Mouse (Mus musculus) liver, embryonic 15.5 days (tissue): ENCODE results near the gene Odaph. TPM values are rescaled to one million over a fixed set of nuclear protein-coding genes. Genes with fewer than 3 reads are reported as not detected.
A peak's percentile ranks its signal among the peaks of the same experiment; 100 is the strongest.

Experiments used
- ATAC-seq: fragments of 200-750 bp; cut with Nextera tagmentation; 2 replicates; pipeline ENCODE4 v1.8.0; 2017; ENCODE audit warnings: moderate number of reproducible peaks, mild to moderate bottlenecking, moderate library complexity; ENCODE audit not compliant: insufficient read depth
- H3K27ac ChIP-seq: fragments of 300-500 bp; sonication (generic); replicated peaks from 2 replicates; pipeline ENCODE4 v1.5.1; 2015; ENCODE audit warnings: mild to moderate bottlenecking, inconsistent platforms
- H3K27me3 ChIP-seq: fragments of 300-500 bp; sonication (generic); 2 replicates; pipeline ENCODE4 v1.6.1; 2015; ENCODE audit warnings: mild to moderate bottlenecking, inconsistent platforms
- H3K36me3 ChIP-seq: fragments of 300-500 bp; sonication (generic); replicated peaks from 2 replicates; pipeline ENCODE4 v1.6.1; 2015; ENCODE audit warnings: moderate library complexity, mild to moderate bottlenecking, inconsistent platforms
- H3K4me1 ChIP-seq: fragments of 300-500 bp; sonication (generic); replicated peaks from 2 replicates; pipeline ENCODE4 v1.6.1; 2015; ENCODE audit warnings: inconsistent platforms
- H3K4me2 ChIP-seq: fragments of 300-500 bp; sonication (generic); 2 replicates; pipeline ENCODE4 v1.6.1; 2015; ENCODE audit warnings: moderate library complexity, mild to moderate bottlenecking, inconsistent platforms
- H3K4me3 ChIP-seq: fragments of 300-500 bp; sonication (generic); replicated peaks from 2 replicates; pipeline ENCODE4 v1.5.1; 2015; ENCODE audit warnings: mild to moderate bottlenecking, inconsistent platforms
- H3K9ac ChIP-seq: fragments of 300-500 bp; sonication (generic); 2 replicates; pipeline ENCODE4 v1.6.1; 2015; ENCODE audit warnings: moderate library complexity, mild to moderate bottlenecking, inconsistent platforms
- H3K9me3 ChIP-seq: fragments of 300-500 bp; sonication (generic); replicated peaks from 2 replicates; pipeline ENCODE4 v1.6.1; 2016; ENCODE audit warnings: inconsistent platforms
- WGBS: fragments of 180-500 bp; shearing (Covaris S2); methylation state at CpG from one replicate; pipeline ENCODE4 v1.1.7; 2015; ENCODE audit warnings: mixed read lengths; ENCODE audit not compliant: insufficient replicate concordance; 5-methylcytosine and 5-hydroxymethylcytosine counted together
- polyA plus RNA-seq: library from polyadenylated mRNA; unstranded; fragments of >200 nt; fragmentation: Nextera tagmentation; extraction: Ambion mirVana; gene quantifications from 2 replicates; pipeline ENCODE4 v1.2.1, GENCODE M21; 2015

Gene Odaph
- polyA plus RNA-seq, 1 experiment from 2014 or later: not detected

GRCm38 (mm10) chr5:91991191-91991937 is 4.1 kb downstream of the Odaph start:
- Histone ChIP-seq H3K9ac (no peak overlapping the region), H3K9me3 (no peaks in the 10 kb centered on the region), H3K4me2 (no peak overlapping the region), H3K4me3 (no peak overlapping the region), H3K4me1 (no peaks in the 10 kb centered on the region), H3K27ac (no peak overlapping the region), H3K36me3 (no peaks in the 10 kb centered on the region), H3K27me3 (no peaks in the 10 kb centered on the region)
- ATAC-seq: no peak
- WGBS: 47% methylated on average over 6 of the region's 6 CpGs

DNA sequence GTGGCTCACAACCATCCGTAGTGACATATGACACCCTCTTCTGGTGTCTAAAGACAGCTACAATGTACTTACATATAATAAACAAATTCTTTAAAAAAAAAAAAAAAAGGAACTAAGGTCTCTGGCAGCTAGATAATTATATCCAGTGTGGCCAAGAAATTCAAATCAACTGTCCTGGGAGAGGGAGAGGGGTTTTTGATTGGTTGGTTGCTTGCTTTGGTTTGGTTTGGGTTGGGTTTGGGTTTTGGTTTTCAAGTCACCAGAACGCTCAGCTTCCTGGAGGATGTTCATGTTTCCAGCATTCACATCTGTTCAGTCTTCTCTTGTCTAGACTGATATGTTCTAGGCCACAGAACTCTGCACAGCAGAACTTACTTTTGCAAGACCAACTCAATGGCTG is 5.8 kb downstream of the Odaph start:
- ATAC-seq: no peak
- no peak overlapping the region for H3K4me2 ChIP-seq
- H3K36me3 ChIP-seq: no peaks in the 10 kb centered on the region
- H3K9me3 ChIP-seq: no peaks in the 10 kb centered on the region
- no peaks in the 10 kb centered on the region for H3K27me3 ChIP-seq
- no peak overlapping the region for H3K27ac ChIP-seq
- 78% methylated on average over 2 of the region's 2 CpGs for WGBS
- H3K9ac ChIP-seq: no peak overlapping the region
- H3K4me1 ChIP-seq: no peaks in the 10 kb centered on the region
- no peak overlapping the region for H3K4me3 ChIP-seq

- H3K4me2 ChIP-seq: no peak overlapping the region
- H3K4me1 ChIP-seq: no peaks in the 10 kb centered on the region
- no peak overlapping the region for H3K27ac ChIP-seq
- no peaks in the 10 kb centered on the region for H3K27me3 ChIP-seq
- no peak overlapping the region for H3K4me3 ChIP-seq
- no peak for ATAC-seq
- H3K9me3 ChIP-seq: no peaks in the 10 kb centered on the region
- no peaks in the 10 kb centered on the region for H3K36me3 ChIP-seq
- 65% methylated on average over 13 of the region's 13 CpGs for WGBS
- no peak overlapping the region for H3K9ac ChIP-seq
Observed at GRCm38 (mm10) chr5:91994546-91994945, 7.3 kb downstream of the Odaph start.

GRCm38 (mm10) chr5:92000770-92001169 is 13.5 kb downstream of the Odaph start:
- no peak overlapping the region for H3K9ac ChIP-seq
- H3K4me2 ChIP-seq: no peak overlapping the region
- no peaks in the 10 kb centered on the region for H3K36me3 ChIP-seq
- H3K27me3 ChIP-seq: no peaks in the 10 kb centered on the region
- no peaks in the 10 kb centered on the region for H3K4me1 ChIP-seq
- 26% methylated on average over 2 of the region's 2 CpGs for WGBS
- no peaks in the 10 kb centered on the region for H3K9me3 ChIP-seq
- H3K4me3 ChIP-seq: no peak overlapping the region
- H3K27ac ChIP-seq: no peak overlapping the region
- ATAC-seq: peak; percentile 22; the same call in 1 of the 2 replicates

DNA sequence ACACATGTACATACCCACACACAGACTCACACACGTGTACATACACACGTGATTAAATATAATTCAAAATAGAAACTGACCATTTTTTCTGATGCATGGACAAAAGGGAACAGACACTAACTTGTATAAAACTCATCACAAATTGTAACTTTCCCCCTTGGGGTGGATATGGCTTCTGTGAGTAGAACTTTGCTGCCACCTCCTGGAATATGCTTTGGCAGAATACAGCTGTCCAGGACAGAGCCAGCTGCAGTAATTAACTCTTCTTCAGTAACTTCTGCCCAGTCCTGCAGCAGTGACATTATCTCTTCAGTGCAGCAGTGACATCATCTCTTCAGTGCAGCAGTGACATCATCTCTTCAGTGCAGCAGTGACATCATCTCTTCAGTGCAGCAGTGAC is 15.7 kb downstream of the Odaph start:
- H3K9me3 ChIP-seq: no peaks in the 10 kb centered on the region
- 31% methylated on average over 2 of the region's 2 CpGs for WGBS
- H3K36me3 ChIP-seq: no peaks in the 10 kb centered on the region
- H3K9ac ChIP-seq: no peak overlapping the region
- no peak for ATAC-seq
- H3K4me2 ChIP-seq: no peak overlapping the region
- H3K27me3 ChIP-seq: no peaks in the 10 kb centered on the region
- H3K4me3 ChIP-seq: no peak overlapping the region
- no peak overlapping the region for H3K27ac ChIP-seq
- no peaks in the 10 kb centered on the region for H3K4me1 ChIP-seq

DNA sequence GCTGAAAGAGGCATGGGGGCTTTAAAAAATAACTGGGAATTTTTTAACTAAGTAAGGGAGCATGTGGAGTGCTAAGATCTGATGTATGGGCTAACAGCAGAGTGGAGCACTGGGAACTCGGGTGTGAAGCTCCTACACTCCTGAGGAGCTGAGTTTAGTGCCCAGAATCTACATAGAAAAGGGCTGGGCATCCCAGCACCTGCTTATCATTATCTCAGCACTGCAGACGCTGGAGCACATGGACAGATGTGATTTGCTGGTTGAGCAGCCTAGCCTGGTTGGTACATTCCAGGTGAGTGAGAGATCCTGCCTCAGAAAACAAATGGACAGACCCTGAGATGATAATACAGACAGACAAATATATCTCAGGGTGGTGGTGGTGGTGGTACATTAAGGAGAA is 22.6 kb downstream of the Odaph start:
- no peak overlapping the region for H3K9ac ChIP-seq
- H3K27ac ChIP-seq: no peak overlapping the region
- no peak overlapping the region for H3K4me3 ChIP-seq
- no peak for ATAC-seq
- H3K36me3 ChIP-seq: no peaks in the 10 kb centered on the region
- 26% methylated on average over 2 of the region's 2 CpGs for WGBS
- no peaks in the 10 kb centered on the region for H3K9me3 ChIP-seq
- no peak overlapping the region for H3K4me2 ChIP-seq
- 0 out of 2 replicates have a peak, but pooled peaks cover 3% of the 10 kb centered on the region for H3K4me1 ChIP-seq
- H3K27me3 ChIP-seq: no peaks in the 10 kb centered on the region

GRCm38 (mm10) chr5:92011756-92012155 is 24.5 kb downstream of the Odaph start:
- no peaks in the 10 kb centered on the region for H3K9me3 ChIP-seq
- H3K9ac ChIP-seq: no peak overlapping the region
- ATAC-seq: no peak
- no peaks in the 10 kb centered on the region for H3K27me3 ChIP-seq
- WGBS: 51% methylated on average over 7 of the region's 7 CpGs
- 0 out of 2 replicates have a peak, but pooled peaks cover 3% of the 10 kb centered on the region for H3K4me1 ChIP-seq
- no peak overlapping the region for H3K4me2 ChIP-seq
- H3K27ac ChIP-seq: no peak overlapping the region
- H3K4me3 ChIP-seq: no peak overlapping the region
- H3K36me3 ChIP-seq: no peaks in the 10 kb centered on the region

GRCm38 (mm10) chr5:92019960-92020359 is 32.7 kb downstream of the Odaph start:
- H3K36me3 ChIP-seq: no peaks in the 10 kb centered on the region
- no peak overlapping the region for H3K9ac ChIP-seq
- H3K4me3 ChIP-seq: no peak overlapping the region
- no peak overlapping the region for H3K4me2 ChIP-seq
- no peaks in the 10 kb centered on the region for H3K9me3 ChIP-seq
- H3K27ac ChIP-seq: no peak overlapping the region
- ATAC-seq: no peak
- WGBS: 15% methylated on average over 2 of the region's 2 CpGs
- no peaks in the 10 kb centered on the region for H3K4me1 ChIP-seq
- no peaks in the 10 kb centered on the region for H3K27me3 ChIP-seq

DNA sequence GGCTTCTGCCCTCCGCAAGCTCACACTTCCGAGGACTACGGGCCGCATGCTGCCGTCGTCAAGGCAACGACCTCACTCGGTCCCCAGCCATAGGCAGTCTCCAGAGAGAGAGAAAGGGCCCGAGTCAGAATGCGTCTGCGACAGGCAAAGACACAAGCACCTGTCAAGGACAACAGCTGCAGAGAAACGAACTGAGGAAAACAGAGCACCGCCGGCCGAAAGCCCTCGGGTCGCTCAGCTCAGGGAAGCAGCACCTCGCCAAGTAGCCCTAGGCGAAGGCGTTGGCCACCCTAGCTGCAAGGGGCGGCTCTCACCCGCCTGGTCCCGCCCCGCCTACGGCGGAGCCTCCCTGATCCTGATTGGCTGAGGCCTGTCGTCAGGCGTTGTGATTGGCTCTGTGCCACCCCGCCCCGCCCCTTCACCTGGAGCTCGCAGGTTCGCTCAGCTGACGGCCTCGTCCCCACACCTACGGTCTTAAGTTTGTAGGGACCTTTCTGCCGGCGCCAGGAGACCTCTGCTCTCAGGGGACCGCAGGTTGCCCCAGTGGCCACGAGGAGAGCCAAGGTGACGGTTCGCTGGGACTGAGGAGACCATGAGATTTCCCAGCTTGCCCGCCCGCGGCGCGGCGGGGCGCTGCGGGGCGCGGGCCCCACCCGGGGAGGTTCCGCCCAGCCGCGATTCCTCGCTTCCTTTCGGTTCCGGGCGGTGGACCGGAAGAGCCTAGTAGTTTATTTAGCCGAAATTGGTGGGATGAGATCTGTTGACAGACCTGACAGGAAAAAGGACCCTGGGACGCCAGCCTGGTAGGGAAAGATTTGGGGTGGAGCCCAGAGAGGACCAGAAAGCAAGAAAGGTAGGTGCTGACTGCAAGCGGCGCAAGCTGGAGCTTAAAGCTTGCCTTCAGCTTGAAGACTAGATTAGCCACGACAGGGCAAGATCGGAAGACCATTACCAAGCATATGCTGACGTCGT is 55.4 kb downstream of the Odaph start:
- no peaks in the 10 kb centered on the region for H3K9me3 ChIP-seq
- H3K4me3 ChIP-seq: peak overlapping the region; percentile 79
- no peaks in the 10 kb centered on the region for H3K36me3 ChIP-seq
- peak; percentile 100 for ATAC-seq
- peak overlapping the region; percentile 60 for H3K9ac ChIP-seq
- H3K4me2 ChIP-seq: peak overlapping the region; percentile 85
- peaks cover 40% of the 10 kb centered on the region for H3K27me3 ChIP-seq
- H3K27ac ChIP-seq: 0 out of 2 replicates have a peak overlapping the region, but pooled peaks have one; percentile 51
- WGBS: under 1% methylated on average over 68 of the region's 68 CpGs
- H3K4me1 ChIP-seq: peaks cover 10% of the 10 kb centered on the region

DNA sequence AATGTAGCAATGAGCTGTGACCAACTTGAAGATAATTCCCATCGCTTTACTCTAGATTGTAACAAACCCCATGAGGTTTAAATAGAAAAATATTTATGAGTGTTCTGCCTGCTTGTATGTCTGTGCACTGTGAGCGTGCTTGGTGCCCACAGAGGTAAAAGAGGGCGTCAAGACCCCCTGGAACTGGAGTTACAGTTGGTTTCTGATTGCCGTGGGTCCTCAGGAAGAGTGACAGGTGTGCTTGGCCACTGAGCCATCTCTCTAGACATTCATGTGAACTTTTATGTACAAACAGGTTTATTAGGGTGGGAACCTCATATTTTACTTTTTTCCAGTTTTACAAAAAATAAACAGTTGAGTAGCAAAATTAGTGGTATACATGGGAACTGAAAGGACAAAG is 56.5 kb downstream of the Odaph start, which contains the start of gene Cdkl2:
Gene Cdkl2 (minus strand): TSS at position 101 of the 400 bp plus-strand sequence.
- Histone ChIP-seq H3K9me3 (no peaks in the 10 kb centered on the region), H3K4me2 (peak within 1 kb of the TSS; percentile 85), H3K27me3 (peaks cover 37% of the 10 kb centered on the region), H3K4me3 (peak within 1 kb of the TSS; percentile 79), H3K36me3 (no peaks in the 10 kb centered on the region), H3K4me1 (peaks cover 10% of the 10 kb centered on the region), H3K9ac (peak within 1 kb of the TSS; percentile 60), H3K27ac (0 out of 2 replicates have a peak within 1 kb of the TSS, but pooled peaks have one; percentile 51)
- WGBS: 61% methylated on average over 4 of the region's 4 CpGs
- ATAC-seq: no peak
